Mouse (Mus musculus) stomach, postnatal 0 days (tissue): ENCODE data around the gene Comtd1.

ENCODE experiments used
- CTCF ChIP-seq: IDR thresholded peaks from 2 replicates; pipeline ENCODE4 v1.5.1; 2016; ENCODE audit warnings: antibody characterized with exemption, low read depth, mild to moderate bottlenecking, moderate library complexity
- EP300 ChIP-seq: optimal IDR thresholded peaks from 2 replicates; pipeline ENCODE3; 2016; ENCODE audit warnings: antibody characterized with exemption

GRCm38 (mm10) chr14:21822795-21823374 is 25.9 kb downstream of the Comtd1 start:
- no peak for TF ChIP-seq EP300
- no peak for TF ChIP-seq CTCF
